Mouse (Mus musculus): ENCODE data around the gene Zscan2.

Zscan2 gene

GRCm38 (mm10) chr7:80885666-80886065, 24.9 kb downstream of the Zscan2 start:
- DNase-seq, result no peak

GRCm38 (mm10) chr7:80888595-80888994, 27.9 kb downstream of the Zscan2 start:
- no peak for DNase-seq

GRCm38 (mm10) chr7:80889021-80889511, 28.3 kb downstream of the Zscan2 start:
- peak; percentile 24 for DNase-seq

- DNase-seq, result peak; percentile 35
Measured at GRCm38 (mm10) chr7:80889841-80890241, 29.1 kb downstream of the Zscan2 start.

GRCm38 (mm10) chr7:80893086-80893752, 32.5 kb downstream of the Zscan2 start:
- DNase-seq, result no peak

GRCm38 (mm10) chr7:80893753-80894129, 33.0 kb downstream of the Zscan2 start:
- DNase-seq, result peak; percentile 31

GRCm38 (mm10) chr7:80894196-80894595, 33.5 kb downstream of the Zscan2 start:
- no peak for DNase-seq

- no peak for DNase-seq
Measured at GRCm38 (mm10) chr7:80894815-80895519, 34.2 kb downstream of the Zscan2 start.

- DNase-seq, result no peak
Measured at GRCm38 (mm10) chr7:80897134-80897533, 36.4 kb downstream of the Zscan2 start.

GRCm38 (mm10) chr7:80897721-80898120, 37.0 kb downstream of the Zscan2 start:
- no peak for DNase-seq

- peak; percentile 95 for DNase-seq
Measured at GRCm38 (mm10) chr7:80900944-80901501, 40.3 kb downstream of the Zscan2 start, which contains the start of gene Wdr73. TSS of gene Wdr73 (minus strand) at chr7:80901269.

GRCm38 (mm10) chr7:80901541-80902274, 41.0 kb downstream of the Zscan2 start:
- DNase-seq, result peak; percentile 25

- no peak for DNase-seq
Measured at GRCm38 (mm10) chr7:80903625-80904422, 43.1 kb downstream of the Zscan2 start.

GRCm38 (mm10) chr7:80904921-80905515, 44.3 kb downstream of the Zscan2 start, which contains the start of gene Nmb:
TSS of gene Nmb (minus strand) at chr7:80905076.
- DNase-seq, result peak; percentile 83

GRCm38 (mm10) chr7:80911053-80911452, 50.3 kb downstream of the Zscan2 start:
- no peak for DNase-seq

- DNase-seq, result no peak
Measured at GRCm38 (mm10) chr7:80912496-80912895, 51.8 kb downstream of the Zscan2 start.

GRCm38 (mm10) chr7:80917916-80918465, 57.3 kb downstream of the Zscan2 start:
- no peak for DNase-seq

- peak; percentile 39 for DNase-seq
Measured at GRCm38 (mm10) chr7:80918982-80919646, 58.4 kb downstream of the Zscan2 start.

GRCm38 (mm10) chr7:80919647-80920008, 58.9 kb downstream of the Zscan2 start:
- DNase-seq, result no peak

GRCm38 (mm10) chr7:80923165-80923564, 62.4 kb downstream of the Zscan2 start:
- no peak for DNase-seq

Measured in lung, postnatal 36 days (tissue).